Mouse (Mus musculus): ENCODE results near the gene Atp6v1g2.

DNA sequence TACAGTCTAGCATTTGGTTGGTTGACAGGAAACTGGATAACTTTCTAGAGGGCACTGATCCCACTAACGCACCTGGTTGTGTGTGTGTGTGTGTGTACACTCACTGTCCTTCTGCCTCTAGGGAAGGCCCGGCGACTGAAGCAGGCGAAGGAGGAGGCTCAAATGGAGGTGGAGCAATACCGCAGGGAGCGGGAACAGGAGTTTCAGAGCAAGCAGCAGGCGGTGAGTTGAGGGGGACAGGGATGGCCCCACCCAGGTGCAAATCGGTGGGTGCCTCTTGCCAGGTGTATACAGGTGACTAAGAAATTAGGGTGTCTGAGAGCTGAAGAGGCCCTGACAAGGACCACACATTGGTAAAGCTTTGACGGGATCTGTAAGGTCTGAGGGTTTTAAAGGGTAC is 3.5 kb downstream of the Atp6v1g2 start:
- TF ChIP-seq TAL1 (IDR thresholded peaks at IDR 0.05; ENCODE audit: low read length) (no peak), GATA1 (IDR thresholded peaks at IDR 0.05; ENCODE audit: low read length) (no peak)

All from erythroblast, embryonic 14.5 days (primary cell).